Mouse (Mus musculus): Measurements from ENCODE around the gene Neurl3. TPM values are rescaled to one million over a fixed set of nuclear protein-coding genes. Genes with fewer than 3 reads are reported as not detected.

Neurl3 gene
- polyA plus RNA-seq, 1 experiment from 2014 or later = 4.6 TPM

GRCm38 (mm10) chr1:36308966-36309475, 34.5 kb upstream of the Neurl3 start:
- Histone ChIP-seq H3K4me3 (ENCODE audit: low read depth, low read length) (peak overlapping the region; percentile 8; the same call in 1 of the 2 replicates), H3K9me3 (ENCODE audit: control insufficient read depth, low read length) (no peaks in the 10 kb centered on the region), H3K4me2 (peak overlapping the region; percentile 96), H3K4me1 (replicated peaks; ENCODE audit: control insufficient read depth, insufficient read depth, low read length) (peaks cover 11% of the 10 kb centered on the region), H3K27me3 (replicated peaks; ENCODE audit: control insufficient read depth, insufficient read depth, low read length) (peaks cover 24% of the 10 kb centered on the region), H3K36me3 (ENCODE audit: control insufficient read depth, insufficient read depth, low read length) (no peaks in the 10 kb centered on the region), H3K27ac (ENCODE audit: low read depth, low read length) (no peak overlapping the region), H3K9ac (ENCODE audit: low read depth, low read length) (no peak overlapping the region)
- ATAC-seq (replicated peaks; ENCODE audit: low FRiP score) (no peak), DNase-seq (ENCODE audit: low spot score) (no peak)
- WGBS = 60% methylated on average over 9 of the region's 9 CpGs

DNA sequence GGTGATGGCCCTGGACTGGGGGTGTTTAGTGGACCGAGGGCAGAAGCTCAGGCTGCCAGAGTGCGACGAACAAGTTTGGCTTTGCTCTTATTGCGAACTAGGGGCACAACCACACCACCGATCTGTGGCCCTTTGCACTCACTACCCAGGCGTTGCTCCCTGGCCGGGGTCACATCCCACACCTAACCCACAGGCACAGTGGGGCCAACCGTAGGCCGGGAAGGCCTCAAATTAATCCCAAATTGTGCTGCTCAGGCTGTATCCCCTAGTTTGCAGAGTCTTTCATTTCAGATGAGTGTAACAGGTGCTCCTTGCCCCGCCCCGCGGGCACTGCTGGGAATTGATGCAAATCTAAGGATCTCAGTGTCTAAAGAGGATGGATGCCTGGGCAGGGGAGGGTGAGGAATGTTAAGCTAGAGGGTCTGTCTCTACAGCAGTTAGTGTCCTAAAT, 34.0 kb upstream of the Neurl3 start:
- Histone ChIP-seq H3K36me3 (ENCODE audit: control insufficient read depth, insufficient read depth, low read length) (no peaks in the 10 kb centered on the region), H3K4me1 (replicated peaks; ENCODE audit: control insufficient read depth, insufficient read depth, low read length) (peaks cover 11% of the 10 kb centered on the region), H3K9me3 (ENCODE audit: control insufficient read depth, low read length) (no peaks in the 10 kb centered on the region), H3K27me3 (replicated peaks; ENCODE audit: control insufficient read depth, insufficient read depth, low read length) (peaks cover 28% of the 10 kb centered on the region), H3K4me3 (ENCODE audit: low read depth, low read length) (peak overlapping the region; percentile 72), H3K27ac (ENCODE audit: low read depth, low read length) (no peak overlapping the region), H3K4me2 (peak overlapping the region; percentile 96), H3K9ac (ENCODE audit: low read depth, low read length) (peak overlapping the region; percentile 71)
- DNase-seq (ENCODE audit: low spot score) (no peak), ATAC-seq (replicated peaks; ENCODE audit: low FRiP score) (no peak)
- 9% methylated on average over 12 of the region's 12 CpGs for WGBS

DNA sequence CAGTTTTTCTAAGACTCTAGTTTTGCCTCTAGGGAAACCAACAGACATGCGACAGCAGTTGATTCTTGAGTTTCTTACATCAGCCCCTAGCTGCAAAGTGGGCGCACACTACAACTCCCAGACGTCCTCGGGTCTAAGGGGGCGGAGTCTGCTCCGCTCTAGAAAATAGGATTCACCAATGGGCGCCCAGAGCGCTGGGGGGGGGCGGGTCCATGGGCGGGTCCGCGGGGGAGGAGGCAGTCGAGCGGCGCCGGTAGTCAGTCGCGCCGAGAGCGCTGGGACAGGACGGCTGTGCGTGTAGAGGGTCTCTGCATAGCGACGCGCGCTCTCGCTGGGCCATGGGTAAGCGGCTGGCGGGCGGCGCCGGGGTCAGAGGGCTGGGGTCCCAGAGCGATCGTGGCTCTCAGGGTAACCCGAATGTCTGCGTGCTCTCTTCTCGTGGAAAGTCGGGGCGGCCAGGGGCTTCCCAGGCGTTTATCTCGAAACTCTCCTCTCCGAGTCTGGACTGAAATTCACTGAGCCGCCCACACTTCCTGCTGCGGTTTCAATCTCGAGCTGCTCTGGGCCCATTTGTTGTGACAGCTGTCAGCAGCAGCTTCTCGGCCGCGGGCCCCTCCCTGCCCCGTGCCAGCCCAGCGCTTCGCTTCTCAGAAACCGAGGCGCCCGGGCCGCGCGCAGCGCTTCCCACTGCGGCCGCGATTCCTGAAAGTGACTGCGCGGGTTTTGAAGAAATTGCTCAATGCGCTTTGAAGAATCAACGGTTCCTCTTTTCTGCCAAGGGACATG, 33.2 kb upstream of the Neurl3 start, which contains the start of gene Arid5a:
Gene Arid5a, plus strand, starts transcription at position 239 of the 786 bp plus-strand sequence.
- Histone ChIP-seq H3K9ac (ENCODE audit: low read depth, low read length) (peak within 1 kb of the TSS; percentile 71), H3K4me3 (ENCODE audit: low read depth, low read length) (peak within 1 kb of the TSS; percentile 72), H3K4me2 (peak within 1 kb of the TSS; percentile 96), H3K27ac (ENCODE audit: low read depth, low read length) (peak within 1 kb of the TSS; percentile 64), H3K36me3 (ENCODE audit: control insufficient read depth, insufficient read depth, low read length) (no peaks in the 10 kb centered on the region), H3K9me3 (ENCODE audit: control insufficient read depth, low read length) (no peaks in the 10 kb centered on the region), H3K27me3 (replicated peaks; ENCODE audit: control insufficient read depth, insufficient read depth, low read length) (peaks cover 34% of the 10 kb centered on the region), H3K4me1 (replicated peaks; ENCODE audit: control insufficient read depth, insufficient read depth, low read length) (peaks cover 14% of the 10 kb centered on the region)
- 1% methylated on average over 65 of the region's 65 CpGs for WGBS
- DNase-seq (ENCODE audit: low spot score) = peak; percentile 87
- peak; percentile 93 for ATAC-seq (replicated peaks; ENCODE audit: low FRiP score)

DNA sequence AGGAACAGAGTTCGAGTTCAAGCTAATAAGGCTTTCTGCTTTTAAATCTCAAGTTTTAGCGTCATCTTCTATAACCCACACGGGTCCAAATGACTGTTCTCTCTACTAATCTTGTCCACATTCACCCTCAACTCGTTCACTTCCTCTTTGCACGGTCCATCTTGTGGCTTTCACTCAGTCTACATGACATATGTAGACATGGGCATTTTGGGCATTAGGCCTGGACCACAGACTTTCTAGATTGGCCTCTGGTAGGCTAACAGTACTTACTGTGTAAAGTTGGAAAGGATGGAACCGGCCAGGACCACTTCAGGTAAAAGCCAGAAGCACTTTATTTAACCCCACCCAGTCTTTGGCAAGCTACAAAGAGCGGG, 32.6 kb upstream of the Neurl3 start:
- Histone ChIP-seq H3K36me3 (ENCODE audit: control insufficient read depth, insufficient read depth, low read length) (no peaks in the 10 kb centered on the region), H3K27me3 (replicated peaks; ENCODE audit: control insufficient read depth, insufficient read depth, low read length) (peaks cover 40% of the 10 kb centered on the region), H3K4me1 (replicated peaks; ENCODE audit: control insufficient read depth, insufficient read depth, low read length) (peaks cover 14% of the 10 kb centered on the region), H3K4me3 (ENCODE audit: low read depth, low read length) (0 out of 2 replicates have a peak overlapping the region, but pooled peaks have one; percentile 72), H3K27ac (ENCODE audit: low read depth, low read length) (no peak overlapping the region), H3K9me3 (ENCODE audit: control insufficient read depth, low read length) (no peaks in the 10 kb centered on the region), H3K4me2 (no peak overlapping the region), H3K9ac (ENCODE audit: low read depth, low read length) (no peak overlapping the region)
- no peak for ATAC-seq (replicated peaks; ENCODE audit: low FRiP score)
- WGBS = 45% methylated on average over 7 of the region's 7 CpGs
- DNase-seq (ENCODE audit: low spot score) = no peak

- DNase-seq (ENCODE audit: low spot score) (no peak), ATAC-seq (replicated peaks; ENCODE audit: low FRiP score) (no peak)
- no peaks in the 10 kb centered on the region for H3K9me3 ChIP-seq (ENCODE audit: control insufficient read depth, low read length)
- H3K27ac ChIP-seq (ENCODE audit: low read depth, low read length) = no peak overlapping the region
- peaks cover 14% of the 10 kb centered on the region for H3K4me1 ChIP-seq (replicated peaks; ENCODE audit: control insufficient read depth, insufficient read depth, low read length)
- no peak overlapping the region for H3K9ac ChIP-seq (ENCODE audit: low read depth, low read length)
- H3K36me3 ChIP-seq (ENCODE audit: control insufficient read depth, insufficient read depth, low read length) = no peaks in the 10 kb centered on the region
- H3K4me2 ChIP-seq = no peak overlapping the region
- H3K27me3 ChIP-seq (replicated peaks; ENCODE audit: control insufficient read depth, insufficient read depth, low read length) = peaks cover 49% of the 10 kb centered on the region
- 75% methylated on average over 6 of the region's 6 CpGs for WGBS
- H3K4me3 ChIP-seq (ENCODE audit: low read depth, low read length) = no peak overlapping the region
These were observed 31.6 kb upstream of the Neurl3 start for GRCm38 (mm10) chr1:36306120-36306519.

GRCm38 (mm10) chr1:36304764-36305163, 30.3 kb upstream of the Neurl3 start:
- DNase-seq (ENCODE audit: low spot score) = no peak
- WGBS = 64% methylated on average over 7 of the region's 7 CpGs
- no peak overlapping the region for H3K27ac ChIP-seq (ENCODE audit: low read depth, low read length)
- H3K9me3 ChIP-seq (ENCODE audit: control insufficient read depth, low read length) = no peaks in the 10 kb centered on the region
- peaks cover 61% of the 10 kb centered on the region for H3K27me3 ChIP-seq (replicated peaks; ENCODE audit: control insufficient read depth, insufficient read depth, low read length)
- no peak for ATAC-seq (replicated peaks; ENCODE audit: low FRiP score)
- no peaks in the 10 kb centered on the region for H3K36me3 ChIP-seq (ENCODE audit: control insufficient read depth, insufficient read depth, low read length)
- no peak overlapping the region for H3K9ac ChIP-seq (ENCODE audit: low read depth, low read length)
- peaks cover 13% of the 10 kb centered on the region for H3K4me1 ChIP-seq (replicated peaks; ENCODE audit: control insufficient read depth, insufficient read depth, low read length)
- no peak overlapping the region for H3K4me3 ChIP-seq (ENCODE audit: low read depth, low read length)
- H3K4me2 ChIP-seq = no peak overlapping the region

DNA sequence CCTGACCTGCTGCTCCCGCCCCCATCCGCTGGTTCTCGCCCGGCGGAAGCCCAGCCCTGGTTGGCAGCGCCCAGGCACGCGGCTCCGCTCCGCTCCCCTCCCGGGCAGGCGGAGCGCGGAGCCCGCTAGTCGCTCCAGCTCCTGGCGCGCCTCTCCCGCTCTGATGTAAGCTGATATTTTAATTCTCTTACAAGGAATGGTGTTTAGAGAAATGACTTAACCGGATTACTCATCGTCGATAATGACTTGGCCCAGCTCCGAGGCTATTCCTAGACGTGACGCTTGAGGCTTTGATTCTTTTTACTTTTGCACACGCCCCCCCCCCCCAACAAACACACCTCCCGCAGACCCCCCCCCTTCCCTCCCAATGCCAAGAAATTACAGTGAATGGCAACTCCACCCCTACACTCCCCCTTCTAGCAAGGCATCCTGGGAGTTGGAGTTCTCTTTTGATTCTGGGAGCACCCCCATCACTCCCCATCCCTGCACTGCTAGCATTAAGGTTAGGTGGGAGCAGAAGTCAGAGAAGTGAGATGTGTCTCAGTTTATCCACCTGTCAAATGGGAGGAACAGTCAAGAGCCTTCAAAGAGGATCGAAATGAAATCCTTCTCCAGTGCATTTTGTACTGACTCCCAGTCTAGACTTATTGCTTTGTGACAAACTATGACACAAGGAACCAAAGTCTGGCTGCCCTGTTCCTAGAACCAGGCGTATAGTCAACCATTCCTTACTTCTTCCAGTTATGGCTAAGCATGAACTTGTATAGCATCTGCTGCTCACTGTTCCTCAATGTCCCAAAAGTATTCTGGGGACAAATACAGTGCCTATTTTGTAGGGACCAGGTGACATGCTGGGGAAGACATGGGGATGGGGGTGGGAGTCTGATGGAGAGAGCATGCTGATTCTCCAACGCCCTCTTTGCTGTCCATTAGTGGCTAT, 29.2 kb upstream of the Neurl3 start:
- ATAC-seq (replicated peaks; ENCODE audit: low FRiP score) (no peak), DNase-seq (ENCODE audit: low spot score) (no peak)
- 8% methylated on average over 30 of the region's 30 CpGs for WGBS
- Histone ChIP-seq H3K4me1 (replicated peaks; ENCODE audit: control insufficient read depth, insufficient read depth, low read length) (peaks cover 6% of the 10 kb centered on the region), H3K9me3 (ENCODE audit: control insufficient read depth, low read length) (no peaks in the 10 kb centered on the region), H3K4me2 (peak overlapping the region; percentile 67), H3K4me3 (ENCODE audit: low read depth, low read length) (peak overlapping the region; percentile 36), H3K27ac (ENCODE audit: low read depth, low read length) (no peak overlapping the region), H3K9ac (ENCODE audit: low read depth, low read length) (no peak overlapping the region), H3K27me3 (replicated peaks; ENCODE audit: control insufficient read depth, insufficient read depth, low read length) (peaks cover 60% of the 10 kb centered on the region), H3K36me3 (ENCODE audit: control insufficient read depth, insufficient read depth, low read length) (no peaks in the 10 kb centered on the region)

DNA sequence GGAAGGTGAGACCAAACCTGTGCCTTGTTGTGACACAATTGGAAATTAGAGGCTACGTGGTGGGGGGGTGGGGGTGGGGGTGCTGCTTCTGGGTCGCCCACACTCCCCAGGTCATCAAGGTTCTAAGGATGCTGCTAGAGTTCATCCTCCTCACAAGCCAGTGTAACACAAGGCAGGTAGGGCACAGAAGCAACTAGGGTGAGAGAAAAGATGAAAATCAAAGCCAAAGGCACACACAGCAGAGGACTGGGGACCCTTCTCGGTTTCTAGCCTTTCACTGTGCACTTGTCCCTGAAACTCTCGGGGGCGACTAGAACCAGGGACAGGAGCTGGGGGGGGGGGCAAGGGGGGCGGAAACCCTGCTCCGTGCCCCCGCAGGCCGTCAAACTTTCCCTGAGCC, 28.5 kb upstream of the Neurl3 start:
- Histone ChIP-seq H3K9me3 (ENCODE audit: control insufficient read depth, low read length) (no peaks in the 10 kb centered on the region), H3K4me1 (replicated peaks; ENCODE audit: control insufficient read depth, insufficient read depth, low read length) (peaks cover 3% of the 10 kb centered on the region; the same call in 1 of the 2 replicates), H3K27me3 (replicated peaks; ENCODE audit: control insufficient read depth, insufficient read depth, low read length) (peaks cover 65% of the 10 kb centered on the region), H3K4me3 (ENCODE audit: low read depth, low read length) (peak overlapping the region; percentile 36), H3K27ac (ENCODE audit: low read depth, low read length) (no peak overlapping the region), H3K4me2 (peak overlapping the region; percentile 67), H3K9ac (ENCODE audit: low read depth, low read length) (no peak overlapping the region), H3K36me3 (ENCODE audit: control insufficient read depth, insufficient read depth, low read length) (no peaks in the 10 kb centered on the region)
- no peak for ATAC-seq (replicated peaks; ENCODE audit: low FRiP score)
- no peak for DNase-seq (ENCODE audit: low spot score)
- WGBS = 19% methylated on average over 9 of the region's 9 CpGs

All from liver, embryonic 11.5 days (tissue).